Mouse (Mus musculus) gastrocnemius, postnatal 10 days (tissue): ENCODE measurements around the gene Stil. TPM values are rescaled to one million over a fixed set of nuclear protein-coding genes. Genes with fewer than 3 reads are reported as not detected.

Experiments
- DNase-seq: peaks from one replicate; pipeline ENCODE4 v3.0.0; 2021; ENCODE audit warnings: mixed read lengths
- total RNA-seq, 2 experiments: library from RNA; stranded (reverse); gene quantifications; 2 replicates each; pipeline ENCODE4 v1.2.3; 2021

Stil gene
- total RNA-seq, 2 experiments from 2014 or later: 1.9 to 2.8 TPM

DNA sequence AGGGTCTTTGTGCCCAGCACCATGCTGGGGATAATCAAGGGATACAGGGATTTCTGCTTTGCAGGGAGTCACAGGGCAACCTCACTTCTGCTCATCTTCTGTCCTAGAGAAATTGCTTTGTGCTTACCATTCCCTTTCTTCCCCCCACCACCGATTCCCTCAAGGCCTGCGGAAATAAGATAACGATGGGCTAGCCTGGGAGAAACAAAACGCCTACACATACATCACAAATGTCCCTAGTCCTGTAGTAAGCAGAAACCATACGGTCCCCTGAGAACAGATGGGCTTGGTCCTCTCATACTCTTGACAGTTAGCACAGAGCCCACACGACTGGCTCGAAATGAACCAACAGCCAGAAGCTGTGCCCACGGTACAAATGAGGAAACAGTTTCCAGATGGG is 48.2 kb downstream of the Stil start:
- no peak for DNase-seq

DNA sequence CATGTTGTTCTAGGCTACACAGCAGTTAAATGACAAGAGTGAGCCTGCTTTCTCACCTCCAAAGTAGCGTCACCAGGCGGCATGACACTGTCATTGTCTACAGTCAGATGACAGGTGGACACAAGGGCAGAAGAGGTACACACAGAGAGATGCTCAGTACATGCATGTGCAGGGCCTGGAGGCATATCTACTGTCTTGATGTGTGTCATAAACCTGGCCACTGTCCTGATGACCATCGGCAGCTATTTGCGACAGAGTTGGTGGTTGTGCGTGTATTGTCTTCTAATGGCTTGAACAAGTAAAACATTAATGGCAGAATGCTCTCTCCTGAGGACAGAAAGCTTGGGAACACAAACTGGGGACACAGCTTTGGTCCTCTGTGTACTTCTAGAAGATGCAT is 51.3 kb downstream of the Stil start:
- DNase-seq: no peak

DNA sequence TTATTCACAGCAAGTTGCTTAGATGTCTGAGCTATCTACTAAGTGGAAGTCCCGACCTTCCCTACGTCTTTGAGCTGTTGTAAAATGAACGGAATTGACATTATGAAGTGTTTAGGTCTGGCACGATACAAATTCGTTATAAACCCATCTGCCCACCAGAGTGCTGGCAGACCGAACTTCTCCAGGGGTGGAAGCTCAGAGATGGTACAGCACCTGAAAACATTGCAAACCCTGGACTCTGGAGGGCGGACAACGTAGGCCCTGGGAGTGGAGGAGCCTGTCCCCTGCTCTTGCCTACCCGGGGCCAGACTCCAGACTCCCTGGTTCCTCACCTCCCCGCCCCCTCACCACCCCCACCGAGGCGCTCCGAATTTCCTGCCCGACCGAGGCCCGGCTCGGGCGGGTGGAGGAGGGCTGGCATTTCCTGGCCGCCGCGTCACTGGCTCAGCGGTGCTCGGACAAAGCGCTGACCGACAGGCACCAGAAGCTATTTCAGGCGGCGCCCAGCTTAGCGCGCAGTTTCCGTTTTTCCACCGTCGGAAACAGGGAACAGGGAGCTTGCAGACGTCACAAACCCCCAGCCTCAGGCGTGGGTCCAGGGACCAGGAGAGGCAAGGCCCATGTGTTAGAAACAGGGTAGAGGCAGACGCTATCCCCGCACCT is 52.5 kb downstream of the Stil start:
- DNase-seq: peak; percentile 48

DNA sequence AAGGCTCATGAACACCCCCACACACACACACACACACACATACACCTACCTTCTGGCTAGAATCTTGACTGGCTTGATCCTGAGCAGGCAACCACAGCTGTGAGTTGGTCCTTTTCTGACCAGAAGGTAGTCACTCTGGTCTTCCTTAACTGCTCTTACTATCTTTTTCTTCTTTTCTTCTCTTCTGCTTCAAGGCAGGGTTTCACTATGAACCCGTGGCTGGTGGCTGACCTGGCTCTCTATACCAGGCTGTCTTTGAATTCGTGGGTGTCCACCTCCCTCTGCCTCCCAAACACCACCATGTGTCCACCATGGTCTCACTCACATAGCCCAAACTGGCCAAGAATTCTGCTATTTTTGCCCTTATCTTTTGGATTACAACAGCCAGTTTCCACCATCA is 55.1 kb downstream of the Stil start:
- no peak for DNase-seq

DNA sequence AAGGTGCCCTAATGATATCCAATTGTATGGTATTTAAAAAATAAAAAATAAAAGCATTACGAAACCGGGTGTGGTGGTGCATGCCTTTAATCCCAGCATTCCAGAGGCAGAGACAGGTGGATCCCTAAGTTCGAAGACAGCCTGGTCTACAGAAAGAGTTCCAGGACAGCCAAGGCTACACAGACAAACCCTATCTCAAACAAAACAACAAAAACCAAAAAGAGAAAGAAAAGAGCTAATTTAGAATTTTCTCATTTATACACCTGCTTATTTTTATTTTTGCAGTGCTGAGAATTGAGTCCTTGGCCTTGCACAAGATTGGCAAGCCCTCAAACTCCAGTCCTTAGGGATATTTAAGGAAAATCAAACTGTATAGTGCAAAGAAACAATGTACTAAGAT is 55.7 kb downstream of the Stil start:
- DNase-seq: no peak

DNA sequence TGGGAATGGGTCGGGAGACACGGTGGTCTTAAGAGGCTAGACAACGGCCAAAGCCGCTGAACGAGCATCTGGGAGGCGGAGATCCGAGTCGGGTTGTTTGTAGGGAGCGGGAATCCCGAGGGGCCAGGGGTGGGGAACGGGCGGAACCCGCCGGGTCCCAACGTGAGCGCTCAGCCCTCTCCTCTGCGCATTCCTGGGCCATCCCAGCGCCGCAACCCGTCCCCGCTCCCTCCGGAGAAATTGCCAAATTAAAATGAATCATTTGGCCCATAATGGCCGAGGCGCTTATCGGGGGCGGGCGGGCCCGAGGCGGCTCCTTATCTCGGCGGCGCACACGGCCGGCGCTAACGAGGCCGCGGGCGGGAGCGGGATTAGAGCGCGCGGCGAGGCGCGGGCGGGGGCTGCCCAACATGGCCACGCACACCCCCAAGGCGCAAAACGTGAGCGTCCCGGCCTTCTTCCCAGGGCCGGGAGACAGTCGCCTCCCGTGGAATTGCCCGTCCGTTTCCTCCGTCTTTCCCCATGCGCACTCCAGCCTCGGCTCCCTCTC is 56.5 kb downstream of the Stil start, which contains the start of gene Tal1:
TSS of gene Tal1 (plus strand) at position 56 of the 550 bp plus-strand sequence.
- DNase-seq: peak; percentile 28

DNA sequence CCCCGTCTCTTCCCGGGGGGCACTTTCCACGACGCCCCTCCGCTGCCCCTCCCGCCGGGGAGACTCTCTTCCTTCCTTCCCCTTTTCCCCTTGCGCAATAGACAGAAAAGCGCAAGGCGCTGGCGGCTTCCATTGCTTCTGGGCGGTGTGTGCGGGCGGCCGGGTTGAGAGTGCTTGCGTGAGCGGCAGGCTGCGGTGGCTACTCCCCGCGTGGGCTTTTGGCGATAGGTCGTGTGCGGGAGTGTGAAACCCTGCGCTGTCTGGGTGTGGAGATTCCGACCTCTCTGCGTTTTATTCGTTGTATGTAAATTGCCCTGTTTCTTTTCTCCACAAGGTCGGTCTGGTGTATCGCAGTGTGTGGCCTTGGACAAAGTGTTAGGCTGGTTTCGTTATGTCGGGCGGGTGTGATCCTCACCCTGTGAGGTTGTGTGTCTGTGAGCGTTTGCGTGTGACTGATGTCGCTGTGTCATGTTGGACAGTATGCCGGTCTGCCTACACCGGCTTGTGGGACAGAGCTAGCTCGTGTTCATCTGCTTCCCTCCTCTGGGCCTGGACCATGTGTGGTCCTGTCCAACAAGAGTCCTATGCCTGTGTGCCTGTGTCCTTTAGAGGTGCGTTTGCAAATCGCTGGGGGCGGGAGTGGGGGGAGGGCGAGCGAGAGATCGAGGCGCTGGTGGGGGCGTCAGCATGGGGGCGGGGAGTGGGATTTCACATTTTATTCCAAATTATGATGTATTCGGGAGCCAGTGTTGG is 57.1 kb downstream of the Stil start:
- DNase-seq: peak; percentile 31

DNA sequence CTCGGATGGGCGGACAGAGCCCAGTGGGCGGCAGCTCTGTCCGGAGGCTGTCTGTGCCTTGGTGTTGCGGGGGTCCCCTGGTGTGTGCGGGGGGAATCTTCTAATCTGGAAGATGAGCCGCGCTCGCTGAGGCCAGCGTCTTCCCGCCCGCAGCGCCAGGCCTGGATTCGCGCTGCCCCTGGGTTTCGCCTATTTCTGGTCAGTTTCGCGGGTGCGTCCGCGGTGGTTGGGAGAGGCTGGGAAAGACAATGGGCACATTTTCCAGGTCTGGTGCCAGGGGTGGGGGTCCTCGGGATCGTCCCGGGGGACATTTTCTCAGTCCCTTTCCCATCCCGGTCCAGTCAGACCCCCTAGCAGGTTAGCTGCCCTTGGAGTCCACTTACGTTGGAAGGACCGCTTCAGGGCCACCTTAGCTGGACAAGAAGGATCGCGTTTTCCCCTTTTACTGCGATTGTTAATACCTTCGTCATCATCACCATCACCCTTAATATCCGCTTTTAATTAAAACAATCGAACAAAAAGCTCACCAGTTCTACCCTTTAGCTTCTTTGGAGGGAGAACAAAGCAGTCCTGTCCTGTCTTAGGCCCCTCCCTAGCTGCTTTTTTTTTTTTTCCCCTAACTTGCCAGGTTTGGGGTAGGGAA is 57.8 kb downstream of the Stil start:
- DNase-seq: no peak

DNA sequence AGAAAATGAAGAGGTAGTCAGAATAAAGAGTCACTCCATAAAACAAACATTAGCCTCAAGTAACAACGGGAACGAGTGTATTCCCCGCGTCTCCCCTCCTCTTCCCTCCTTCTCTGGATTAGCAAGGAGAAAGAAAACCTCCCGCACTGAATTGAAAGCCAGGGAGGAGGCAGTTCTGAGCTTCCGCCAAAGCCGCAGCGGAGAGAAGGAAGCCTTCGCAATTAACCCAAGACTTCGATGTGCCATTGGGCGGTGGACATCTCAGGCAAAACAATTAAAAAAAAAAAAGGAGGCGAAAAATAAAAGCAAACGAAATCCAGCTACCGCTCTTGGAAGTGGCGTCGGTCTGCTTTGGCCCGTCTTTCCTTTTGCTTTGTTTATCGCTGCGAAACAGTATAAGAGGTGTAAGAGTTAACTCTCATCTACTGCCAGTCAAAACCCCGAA is 58.4 kb downstream of the Stil start:
- DNase-seq: no peak

DNA sequence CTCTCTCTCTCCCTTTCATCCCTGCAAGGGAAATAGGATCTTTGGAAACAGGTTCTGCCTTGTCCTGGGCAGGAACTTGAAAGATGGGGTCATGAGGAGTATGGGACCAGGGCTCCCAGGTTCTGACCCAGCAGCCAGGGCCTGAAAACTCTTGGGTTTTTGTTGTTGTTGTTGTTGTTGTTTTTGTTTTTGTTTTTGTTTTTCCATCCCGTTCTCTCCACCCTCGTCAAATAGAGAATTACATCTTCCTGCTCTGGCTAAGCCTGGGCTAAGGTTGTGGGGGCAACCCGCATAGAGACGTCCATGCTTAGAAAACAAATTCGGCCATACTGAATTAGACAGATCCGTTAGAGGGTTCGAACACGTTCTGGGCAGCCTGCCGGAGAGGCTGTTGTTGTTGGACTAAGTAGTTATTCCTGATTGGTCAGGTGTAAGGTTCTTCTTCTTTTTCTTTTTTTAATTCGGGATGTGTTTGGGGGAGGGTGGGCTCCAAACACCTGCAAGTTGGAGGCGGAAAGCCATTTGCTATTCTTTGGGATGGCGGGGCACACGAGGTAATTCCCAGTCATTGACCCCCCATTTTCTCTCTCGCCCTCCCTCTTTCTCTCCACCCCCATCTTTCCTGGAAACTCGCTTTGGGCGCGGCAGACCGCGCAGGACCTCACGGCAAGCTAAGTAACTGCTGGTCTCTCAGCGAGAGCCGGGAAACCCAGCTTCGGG is 59.1 kb downstream of the Stil start:
- DNase-seq: no peak

DNA sequence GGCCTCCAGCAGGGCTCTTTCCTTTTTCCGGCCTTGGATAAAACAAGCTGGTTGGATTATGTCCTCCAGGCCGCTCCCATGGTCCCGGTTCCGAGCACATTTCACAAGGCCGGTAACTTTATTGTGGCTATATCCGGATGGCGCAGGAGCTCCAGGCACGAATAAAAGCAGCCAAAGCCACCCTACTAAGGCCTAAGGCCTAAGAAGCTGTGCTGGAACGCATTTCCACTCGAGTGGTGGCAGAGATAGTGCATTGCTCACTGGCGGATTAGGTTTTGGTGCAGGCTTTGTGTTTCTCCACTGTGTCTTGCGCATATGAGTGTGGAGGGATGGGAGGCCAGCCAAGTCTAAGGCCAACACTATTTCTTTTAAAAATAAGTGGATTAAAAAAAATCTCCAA is 59.9 kb downstream of the Stil start:
- no peak for DNase-seq

DNA sequence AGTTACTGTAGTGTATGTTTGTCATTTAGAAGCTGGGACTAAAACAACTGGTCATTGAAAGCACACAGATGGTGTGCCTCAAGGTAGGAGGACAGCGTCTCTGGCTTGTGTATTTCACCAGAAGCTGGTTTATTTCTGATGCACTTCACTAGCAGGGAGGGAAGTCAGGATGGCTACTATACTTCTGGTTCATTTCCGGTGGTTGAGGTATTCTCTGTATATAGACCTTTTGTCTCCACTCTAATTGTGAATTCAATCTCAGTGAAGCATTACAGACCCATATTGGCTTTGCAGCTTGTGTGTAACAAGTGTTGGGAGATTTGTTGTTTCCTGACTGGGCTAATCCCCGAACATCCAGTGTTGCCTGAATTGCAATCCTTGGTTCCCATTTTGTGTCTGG is 60.8 kb downstream of the Stil start:
- DNase-seq: no peak

DNA sequence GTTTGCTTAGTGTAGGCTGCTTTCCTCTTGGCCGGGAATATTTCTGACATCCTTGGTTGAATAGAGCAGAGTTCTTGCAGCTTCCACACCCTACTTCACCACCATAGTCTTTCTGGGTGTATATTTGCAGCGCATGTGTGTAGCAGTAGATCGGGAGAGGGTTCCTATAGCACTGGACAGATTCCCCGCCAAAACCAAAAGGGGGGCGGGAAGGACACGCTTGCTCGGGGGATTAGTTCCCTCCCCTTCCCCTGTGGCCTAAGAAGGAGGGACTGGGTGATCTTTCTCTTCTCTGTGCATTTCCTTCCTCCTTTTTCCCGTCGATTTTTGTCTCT is 62.5 kb downstream of the Stil start:
- no peak for DNase-seq

DNA sequence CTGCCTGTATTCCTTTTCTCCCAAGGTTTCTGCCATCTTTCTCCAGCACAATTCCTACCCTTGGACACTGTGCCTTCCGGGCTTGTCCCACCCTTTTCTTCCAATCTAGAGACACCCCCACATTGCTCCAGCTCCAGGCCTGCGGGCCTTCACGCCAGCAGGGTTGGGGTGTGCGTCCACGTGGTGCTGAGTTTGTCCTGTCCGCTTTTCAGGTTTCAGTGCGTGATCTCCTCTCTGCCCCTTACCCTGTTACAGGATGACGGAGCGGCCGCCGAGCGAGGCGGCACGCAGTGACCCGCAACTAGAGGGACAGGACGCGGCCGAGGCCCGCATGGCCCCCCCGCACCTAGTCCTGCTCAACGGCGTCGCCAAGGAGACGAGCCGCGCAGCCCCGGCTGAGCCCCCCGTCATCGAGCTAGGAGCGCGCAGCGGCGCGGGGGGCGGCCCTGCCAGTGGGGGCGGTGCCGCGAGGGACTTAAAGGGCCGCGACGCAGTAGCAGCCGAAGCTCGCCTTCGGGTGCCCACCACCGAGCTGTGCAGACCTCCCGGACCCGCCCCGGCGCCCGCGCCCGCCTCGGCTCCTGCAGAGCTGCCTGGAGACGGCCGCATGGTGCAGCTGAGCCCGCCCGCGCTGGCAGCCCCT is 63.0 kb downstream of the Stil start:
- peak; percentile 27 for DNase-seq

DNA sequence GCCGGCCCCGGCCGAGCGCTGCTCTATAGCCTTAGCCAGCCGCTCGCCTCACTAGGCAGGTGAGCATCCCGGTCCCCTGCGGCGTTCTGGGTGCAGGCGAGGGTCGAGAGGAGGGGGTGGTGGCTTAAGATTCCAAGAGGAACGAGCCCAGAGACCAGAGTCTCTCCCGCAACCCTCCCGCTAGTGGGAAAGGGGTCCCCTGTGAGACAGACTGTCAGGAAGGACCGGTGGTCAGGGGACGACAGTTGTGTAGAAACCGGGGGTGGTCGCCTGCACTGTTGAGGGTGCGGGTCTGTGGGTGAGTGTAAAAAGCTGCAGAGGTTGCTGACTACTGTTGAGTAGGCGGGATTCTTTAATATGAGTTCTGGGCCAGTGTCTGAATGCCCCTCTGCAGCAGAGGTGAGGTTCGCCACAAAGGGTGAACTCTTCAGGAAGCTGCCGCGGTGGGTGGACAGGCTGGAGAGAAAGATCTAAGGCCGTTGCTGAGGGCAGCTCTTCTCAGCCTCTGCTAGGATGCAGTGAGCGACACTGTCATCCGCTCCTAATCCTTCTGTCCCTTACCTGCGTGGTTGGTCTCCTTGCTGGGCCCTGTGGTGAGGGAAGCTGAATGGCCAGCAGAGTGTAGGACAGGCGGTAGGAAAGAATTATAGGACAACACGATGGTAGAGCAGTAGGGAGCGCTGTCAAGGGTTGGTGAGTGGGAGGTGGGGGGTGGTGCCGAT is 63.7 kb downstream of the Stil start:
- DNase-seq: no peak

DNA sequence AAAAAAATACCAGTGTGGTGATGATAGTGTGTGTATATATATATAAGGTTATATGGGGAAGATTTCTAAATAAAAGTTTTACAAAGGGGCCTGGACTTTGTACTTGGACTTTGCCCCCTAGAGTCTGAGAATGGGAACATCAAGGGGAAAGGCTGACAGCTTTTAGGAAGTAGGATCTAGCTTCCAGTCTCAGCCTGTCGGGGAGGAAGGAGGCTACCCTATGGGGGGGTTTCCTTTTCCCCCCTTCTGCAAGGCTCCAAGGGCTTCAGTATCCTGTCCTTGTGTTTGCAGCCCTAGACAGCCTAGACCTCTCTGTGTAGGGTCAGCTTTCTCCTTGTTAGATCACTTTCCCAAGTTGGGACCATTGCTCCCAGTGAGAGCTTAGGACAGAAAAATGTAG is 71.7 kb downstream of the Stil start:
- no peak for DNase-seq

DNA sequence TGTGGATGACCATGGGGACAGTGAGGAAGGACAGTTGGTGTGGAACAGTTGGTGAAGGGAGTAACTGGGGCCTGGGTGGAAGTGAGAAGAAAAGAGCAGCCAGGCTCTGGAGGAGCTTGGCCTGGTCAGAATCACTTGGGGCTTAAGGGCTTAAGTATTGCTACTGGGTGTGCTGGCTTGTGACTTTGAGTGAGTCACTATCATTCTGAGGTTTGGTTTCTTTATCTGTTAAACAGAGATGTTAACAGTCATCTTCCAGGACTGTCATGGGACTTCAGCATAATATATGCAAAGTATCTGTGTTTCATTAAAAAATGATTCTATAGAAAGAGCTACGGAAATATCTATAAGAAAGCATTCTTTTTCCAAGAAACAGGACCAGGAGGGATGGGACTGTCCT is 74.8 kb downstream of the Stil start:
- no peak for DNase-seq

DNA sequence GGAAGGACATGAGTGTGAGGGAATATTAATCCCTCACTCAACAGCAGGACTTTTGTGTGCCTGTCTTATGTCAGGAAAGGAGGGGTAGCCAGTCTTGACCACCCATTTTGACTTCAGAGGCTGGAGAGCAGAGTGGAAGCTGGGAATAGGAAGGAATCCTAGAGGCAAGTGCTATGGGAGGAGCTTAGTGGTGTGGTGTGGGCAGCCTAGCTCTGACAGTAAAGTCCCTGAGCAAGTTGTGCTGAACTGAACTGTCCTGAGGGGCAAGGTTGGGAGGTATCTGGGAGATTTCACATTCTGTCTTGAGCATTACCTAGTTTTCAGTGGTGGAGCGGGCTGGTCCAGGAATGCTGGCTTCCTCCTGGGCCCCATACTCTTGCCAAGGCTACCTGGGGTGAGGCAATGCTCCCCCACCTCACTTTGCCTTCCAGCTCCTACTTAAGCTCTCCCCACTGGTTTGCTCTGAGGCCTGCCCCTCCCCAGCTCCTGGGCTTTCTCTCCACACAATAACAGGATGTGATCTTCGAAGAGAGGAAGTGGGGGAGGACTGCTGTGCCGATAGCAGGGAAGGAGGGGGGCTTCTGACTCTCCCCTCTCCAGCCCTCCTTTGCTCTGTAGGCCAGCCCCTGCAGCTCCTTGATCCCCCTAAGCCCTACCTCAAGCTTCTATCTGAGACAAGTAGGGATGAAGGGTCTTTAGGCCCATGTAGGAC is 75.4 kb downstream of the Stil start:
- DNase-seq: no peak

DNA sequence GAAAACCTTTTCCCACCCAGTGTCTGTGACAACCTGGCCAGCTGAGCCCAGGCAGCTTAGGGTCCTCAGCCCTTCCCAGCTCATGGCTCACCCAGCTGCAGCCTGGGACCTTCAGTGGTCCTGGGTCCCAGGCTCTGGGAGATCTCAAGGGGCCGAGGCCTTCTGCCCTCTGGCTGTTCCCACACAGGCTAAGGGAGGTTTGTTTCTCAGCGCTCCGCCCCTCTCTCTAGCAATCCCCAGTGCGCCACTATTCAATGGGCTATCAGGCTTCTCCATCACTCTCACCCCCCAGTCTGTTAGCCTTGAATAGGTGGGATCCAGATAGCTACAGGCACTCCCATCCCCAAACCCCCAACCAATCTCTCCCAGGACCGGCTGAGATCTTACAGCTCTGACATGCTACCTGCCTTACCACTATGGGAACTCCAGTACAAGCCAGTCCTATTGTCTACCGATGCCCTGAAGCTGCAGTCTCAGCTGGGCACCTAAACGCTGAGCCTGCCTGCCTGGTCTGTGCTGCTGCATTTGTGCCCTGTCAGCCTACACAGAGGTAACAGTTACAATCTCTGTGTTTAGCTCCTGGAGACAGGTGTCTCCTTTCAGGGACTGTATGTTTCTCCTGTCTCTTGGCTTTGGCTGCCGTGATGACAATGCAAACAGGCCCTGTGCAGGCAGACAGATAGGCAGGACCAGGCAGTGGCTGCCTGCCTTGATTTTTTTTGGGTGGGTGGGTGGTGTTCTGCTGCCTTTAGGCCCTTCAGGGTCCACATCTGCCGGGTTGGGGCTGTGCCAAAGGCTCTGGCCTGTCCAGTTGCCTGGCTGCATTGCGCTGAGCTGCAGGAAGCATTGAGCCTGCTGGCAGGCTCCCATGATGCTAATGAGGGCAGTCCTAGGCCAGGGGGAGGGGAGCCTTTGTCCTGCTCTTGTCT is 79.2 kb downstream of the Stil start:
- peak; percentile 37 for DNase-seq
